Mouse (Mus musculus): Measurements from ENCODE around the gene Mctp1.

GRCm38 (mm10) chr13:76824932-76825694 is 440.8 kb downstream of the Mctp1 start:
- TF ChIP-seq CTCF (IDR thresholded peaks at IDR 0.05): no peak
- TF ChIP-seq EP300 (IDR thresholded peaks at IDR 0.05): no peak

Measured in lung, postnatal 0 days (tissue).